Mouse (Mus musculus) hindbrain, embryonic 12.5 days (tissue): ENCODE measurements around the gene Fam160b1. TPM values are rescaled to one million over a fixed set of nuclear protein-coding genes. Genes with fewer than 3 reads are reported as not detected.
A peak's percentile ranks its signal among the peaks of the same experiment; 100 is the strongest.

Experiments
- ATAC-seq: fragments of 200-750 bp; cut with Nextera tagmentation; 2 replicates; pipeline ENCODE4 v1.8.0; 2017; ENCODE audit warnings: moderate TSS enrichment; ENCODE audit not compliant: low FRiP score
- H3K27ac ChIP-seq: fragments of 300-500 bp; sonication (generic); 2 replicates; pipeline ENCODE4 v1.5.1; 2016; ENCODE audit warnings: mild to moderate bottlenecking
- H3K27me3 ChIP-seq: fragments of 300-500 bp; sonication (generic); 2 replicates; pipeline ENCODE4 v1.6.1; 2016; ENCODE audit warnings: mild to moderate bottlenecking
- H3K36me3 ChIP-seq: fragments of 300-500 bp; sonication (generic); 2 replicates; pipeline ENCODE4 v1.6.1; 2016; ENCODE audit warnings: mild to moderate bottlenecking
- H3K4me1 ChIP-seq: fragments of 300-500 bp; sonication (generic); 2 replicates; pipeline ENCODE4 v1.6.1; 2016
- H3K4me2 ChIP-seq: fragments of 300-500 bp; sonication (generic); replicated peaks from 2 replicates; pipeline ENCODE4 v1.6.1; 2016; ENCODE audit warnings: mild to moderate bottlenecking
- H3K4me3 ChIP-seq: fragments of 300-500 bp; sonication (generic); 2 replicates; pipeline ENCODE4 v1.5.1; 2016; ENCODE audit warnings: mild to moderate bottlenecking
- H3K9ac ChIP-seq: fragments of 300-500 bp; sonication (generic); 2 replicates; pipeline ENCODE4 v1.6.1; 2016; ENCODE audit warnings: mild to moderate bottlenecking, moderate library complexity
- H3K9me3 ChIP-seq: fragments of 300-500 bp; sonication (generic); replicated peaks from 2 replicates; pipeline ENCODE4 v1.6.1; 2016; ENCODE audit warnings: mild to moderate bottlenecking
- WGBS: fragments of 180-500 bp; shearing (Covaris S2); methylation state at CpG from one replicate; pipeline ENCODE4 v1.1.7; 2016; 5-methylcytosine and 5-hydroxymethylcytosine counted together
- polyA plus RNA-seq: library from polyadenylated mRNA; unstranded; fragments of >200 nt; fragmentation: Nextera tagmentation; extraction: Ambion mirVana; gene quantifications from 2 replicates; pipeline ENCODE4 v1.2.1, GENCODE M21; 2016

Fam160b1 gene
- polyA plus RNA-seq, 1 experiment from 2014 or later, result 19.6 TPM

DNA sequence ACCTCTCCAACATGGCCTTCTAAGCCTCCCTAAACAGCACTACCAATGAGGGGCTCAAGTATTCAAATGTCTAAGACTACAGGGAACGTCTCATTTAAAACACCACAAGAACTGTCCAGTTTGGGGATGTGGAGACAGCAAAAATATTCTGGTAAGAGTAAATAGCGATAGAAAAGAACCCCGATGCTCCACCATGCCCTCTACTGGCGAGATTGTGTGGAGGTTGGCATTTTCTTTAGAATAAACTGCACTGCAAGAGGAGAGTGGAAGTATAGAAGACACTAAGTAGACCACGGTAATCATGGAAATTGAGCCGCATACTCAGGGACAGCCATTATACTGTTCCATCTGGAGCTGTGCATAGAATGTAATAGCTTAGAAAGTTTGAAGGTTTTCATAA lies 53.4 kb downstream of the Fam160b1 start:
- Histone ChIP-seq H3K9me3 (no peaks in the 10 kb centered on the region), H3K4me1 (peaks cover 21% of the 10 kb centered on the region), H3K9ac (no peak overlapping the region), H3K27me3 (no peaks in the 10 kb centered on the region; the same call in 1 of the 2 replicates), H3K4me2 (no peak overlapping the region), H3K36me3 (no peaks in the 10 kb centered on the region), H3K27ac (no peak overlapping the region), H3K4me3 (no peak overlapping the region)
- WGBS, result 86% methylated on average over 6 of the region's 6 CpGs
- ATAC-seq, result no peak

DNA sequence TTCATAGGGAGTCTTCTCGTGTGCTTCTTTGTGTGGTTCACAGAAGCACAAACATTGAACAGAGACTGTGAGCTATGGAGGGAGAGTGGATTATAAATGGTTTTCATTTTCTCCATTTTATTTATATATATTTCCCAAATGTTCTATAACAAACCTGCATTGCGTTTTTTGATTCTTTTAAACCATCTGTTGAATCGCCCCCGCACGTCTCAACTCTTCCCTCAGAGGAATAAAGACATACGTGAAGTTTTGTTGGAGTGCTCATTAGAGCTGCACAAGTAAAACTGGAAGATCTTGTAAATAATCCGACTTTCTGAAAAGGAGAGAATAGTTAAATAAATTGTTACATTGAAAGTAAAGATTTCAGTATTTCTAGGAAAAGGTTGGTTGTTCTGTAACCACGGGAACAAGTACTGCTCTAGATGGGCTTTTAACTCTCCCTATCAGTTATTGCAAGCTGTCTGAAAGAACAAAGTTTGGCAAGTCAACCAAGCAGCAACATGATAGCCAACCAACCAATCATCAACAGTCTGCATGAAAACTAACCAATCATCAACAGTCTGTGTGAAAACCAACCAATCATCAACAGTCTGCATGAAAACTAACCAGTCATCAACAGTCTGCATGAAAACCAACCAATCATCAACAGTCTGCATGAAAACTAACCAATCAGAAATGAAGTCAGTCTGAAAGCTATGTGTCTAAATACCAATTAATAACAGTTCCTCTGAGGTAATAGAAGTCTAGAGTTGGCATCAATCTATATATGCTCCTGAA lies 54.7 kb downstream of the Fam160b1 start:
- no peaks in the 10 kb centered on the region for H3K36me3 ChIP-seq
- H3K9ac ChIP-seq, result no peak overlapping the region
- no peaks in the 10 kb centered on the region; the same call in 1 of the 2 replicates for H3K27me3 ChIP-seq
- no peak overlapping the region for H3K27ac ChIP-seq
- no peaks in the 10 kb centered on the region for H3K9me3 ChIP-seq
- ATAC-seq, result no peak
- no peak overlapping the region for H3K4me3 ChIP-seq
- WGBS, result 88% methylated on average over 8 of the region's 8 CpGs
- no peak overlapping the region for H3K4me2 ChIP-seq
- peaks cover 24% of the 10 kb centered on the region for H3K4me1 ChIP-seq

DNA sequence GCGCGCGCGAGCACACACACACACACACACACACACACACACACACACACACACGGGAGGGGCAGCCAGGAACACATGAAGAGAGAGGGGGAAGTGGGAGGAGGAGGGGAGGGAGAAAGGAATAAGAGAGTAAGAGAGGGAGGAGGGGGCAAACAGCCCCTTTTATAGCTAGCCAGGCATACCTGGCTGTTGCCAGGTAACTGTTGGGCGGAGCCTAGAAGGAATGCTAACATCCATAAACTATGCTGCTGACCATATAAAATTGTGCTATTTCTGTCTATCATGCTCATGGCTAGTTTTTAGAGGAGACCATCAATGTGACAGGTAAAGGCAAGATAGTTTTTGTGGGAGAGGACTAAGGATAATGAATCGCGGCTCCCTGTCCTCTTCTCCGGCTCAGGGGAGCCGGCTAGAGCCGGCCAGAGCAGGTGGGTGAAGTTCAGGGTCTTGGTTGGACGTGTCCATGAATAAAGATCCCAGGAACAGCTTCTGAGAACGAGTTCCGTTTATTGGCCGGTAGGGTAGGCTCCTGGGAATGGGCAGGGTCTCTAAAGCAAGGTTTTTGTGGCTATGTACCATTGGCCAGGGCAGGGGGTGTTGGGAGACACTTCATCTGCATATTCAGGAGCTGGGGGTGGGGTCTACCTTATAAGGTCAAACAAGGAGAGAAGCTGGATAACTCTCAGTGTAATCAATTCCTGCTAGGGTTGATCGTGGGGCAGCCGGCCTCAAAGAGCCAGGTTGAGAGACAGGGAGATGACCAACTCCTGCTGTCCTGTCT lies 57.5 kb downstream of the Fam160b1 start:
- 22% methylated on average over 16 of the region's 17 CpGs for WGBS
- Histone ChIP-seq H3K4me3 (no peak overlapping the region), H3K27ac (no peak overlapping the region), H3K9me3 (no peaks in the 10 kb centered on the region), H3K9ac (no peak overlapping the region), H3K36me3 (no peaks in the 10 kb centered on the region), H3K27me3 (no peaks in the 10 kb centered on the region; the same call in 1 of the 2 replicates), H3K4me1 (peaks cover 15% of the 10 kb centered on the region), H3K4me2 (peak overlapping the region; percentile 19)
- ATAC-seq, result no peak

DNA sequence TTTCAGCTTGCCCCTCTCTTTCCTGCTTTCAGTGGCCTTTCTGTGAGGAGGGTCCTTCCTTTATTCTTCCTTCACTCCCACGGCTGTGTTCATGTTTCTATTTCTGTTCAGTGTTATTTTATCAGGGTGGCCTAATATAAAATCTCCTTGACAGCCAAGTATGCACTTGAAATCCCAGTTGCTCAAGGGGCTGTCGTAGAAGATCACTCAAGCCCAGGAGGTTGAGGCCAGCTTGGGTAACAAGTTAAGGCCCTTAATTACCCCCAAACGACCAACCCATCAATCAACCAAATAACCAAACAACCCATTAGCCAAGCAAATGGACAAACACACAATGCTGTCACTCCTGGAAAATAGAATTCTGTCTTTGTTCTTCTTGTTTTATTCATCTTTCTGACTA lies 62.9 kb downstream of the Fam160b1 start:
- Histone ChIP-seq H3K36me3 (no peaks in the 10 kb centered on the region), H3K9ac (no peak overlapping the region), H3K27me3 (no peaks in the 10 kb centered on the region), H3K27ac (no peak overlapping the region), H3K4me1 (peaks cover 6% of the 10 kb centered on the region), H3K9me3 (no peaks in the 10 kb centered on the region), H3K4me3 (no peak overlapping the region), H3K4me2 (no peak overlapping the region)
- 38% methylated on average over 3 of the region's 3 CpGs for WGBS
- ATAC-seq, result no peak

DNA sequence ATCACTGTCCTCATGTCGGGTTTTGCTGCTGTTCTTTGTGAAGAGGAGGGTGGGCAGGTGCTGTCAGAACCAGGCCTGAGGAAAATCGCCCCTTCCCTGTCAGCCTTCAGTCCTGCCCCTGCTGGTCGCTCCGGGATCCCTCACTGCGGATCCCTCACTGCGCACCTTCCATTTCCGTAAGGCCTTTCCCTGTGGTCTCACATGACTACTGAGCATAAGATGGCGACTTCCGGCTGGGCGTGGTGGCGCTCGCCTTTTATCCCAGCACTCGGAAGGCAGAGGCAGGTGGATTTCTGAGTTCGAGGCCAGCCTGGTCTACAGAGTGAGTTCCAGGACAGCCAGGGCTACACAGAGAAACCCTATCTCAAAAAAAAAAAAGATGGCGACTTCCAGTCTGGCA lies 64.8 kb downstream of the Fam160b1 start:
- no peak overlapping the region for H3K27ac ChIP-seq
- H3K27me3 ChIP-seq, result no peaks in the 10 kb centered on the region
- H3K4me3 ChIP-seq, result no peak overlapping the region
- WGBS, result 96% methylated on average over 15 of the region's 15 CpGs
- no peaks in the 10 kb centered on the region for H3K36me3 ChIP-seq
- H3K9me3 ChIP-seq, result no peaks in the 10 kb centered on the region
- no peak overlapping the region for H3K9ac ChIP-seq
- no peaks in the 10 kb centered on the region for H3K4me1 ChIP-seq
- no peak for ATAC-seq
- no peak overlapping the region for H3K4me2 ChIP-seq

DNA sequence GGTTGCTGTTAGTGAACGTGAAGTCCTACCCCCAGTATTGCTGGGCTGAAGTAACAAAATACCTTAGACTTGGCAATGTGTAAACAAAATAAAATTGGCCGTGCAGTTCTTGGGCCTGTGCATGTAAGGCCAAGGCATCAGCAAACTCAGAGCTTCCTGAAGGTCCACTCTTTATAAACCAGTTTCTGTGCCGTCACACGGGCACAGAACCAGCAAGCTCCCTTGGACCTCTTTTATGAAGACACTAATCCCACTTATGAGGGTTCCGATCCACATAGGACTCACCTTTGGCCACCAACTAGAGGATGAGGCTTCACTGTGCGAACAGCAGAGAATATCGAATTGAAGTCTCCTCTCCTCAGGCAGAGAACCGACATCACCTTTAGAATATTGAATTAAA lies 66.4 kb downstream of the Fam160b1 start:
- Histone ChIP-seq H3K9ac (no peak overlapping the region), H3K27me3 (no peaks in the 10 kb centered on the region), H3K4me3 (no peak overlapping the region), H3K4me2 (no peak overlapping the region), H3K4me1 (no peaks in the 10 kb centered on the region), H3K9me3 (no peaks in the 10 kb centered on the region), H3K36me3 (no peaks in the 10 kb centered on the region), H3K27ac (no peak overlapping the region)
- no peak for ATAC-seq
- WGBS, result 94% methylated on average over 8 of the region's 8 CpGs

DNA sequence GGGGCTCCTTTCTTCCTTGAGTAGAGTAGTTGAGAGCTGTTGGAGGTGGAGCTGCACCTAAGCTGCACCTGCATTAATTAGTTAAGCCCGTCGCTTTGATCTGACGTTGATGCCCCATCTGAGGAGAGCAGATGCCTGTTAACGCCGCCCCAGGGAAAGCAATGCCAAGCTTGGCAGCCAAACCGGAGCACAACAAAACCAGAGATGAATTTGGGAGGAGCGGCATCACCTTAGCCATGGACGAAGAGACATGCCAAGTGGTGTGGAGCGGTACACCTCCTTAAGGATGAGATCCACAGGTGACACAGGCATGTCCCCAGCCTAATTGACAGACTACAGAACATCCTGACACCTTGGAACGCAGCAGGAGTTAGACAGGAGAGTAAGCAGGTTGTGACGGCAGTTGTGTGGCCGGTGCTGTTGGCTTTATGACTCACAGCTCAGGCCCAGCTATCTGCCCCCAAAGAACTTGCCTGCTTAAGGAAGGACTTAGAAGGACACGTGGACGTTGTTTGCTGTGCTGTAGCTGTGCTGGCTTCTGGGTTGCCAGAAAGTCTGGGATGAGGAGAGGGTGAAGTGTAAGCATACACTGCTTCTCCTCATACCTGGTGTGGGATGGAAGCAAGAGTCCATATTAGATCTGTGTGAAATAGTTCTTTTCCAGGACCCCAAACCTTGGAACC lies 67.4 kb downstream of the Fam160b1 start:
- H3K36me3 ChIP-seq, result no peaks in the 10 kb centered on the region

DNA sequence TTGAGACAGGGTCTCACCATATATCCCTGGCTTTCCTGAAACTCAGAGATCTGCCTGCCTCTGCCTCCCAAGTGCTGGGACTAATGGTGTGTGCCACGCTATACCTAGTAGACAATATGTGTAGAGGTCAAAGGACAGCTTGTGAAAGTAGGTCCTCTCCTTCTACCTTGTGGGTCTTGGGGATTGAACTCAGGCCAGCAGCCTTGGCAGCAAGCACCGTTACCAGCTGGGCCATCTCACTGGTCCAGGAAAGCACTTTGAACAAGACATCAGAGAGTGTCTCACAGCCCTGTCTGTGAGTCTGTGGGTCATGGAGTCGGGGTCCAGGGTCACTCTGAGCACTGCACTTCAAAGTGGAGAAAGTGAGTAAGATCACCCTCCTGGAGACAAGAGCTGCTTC lies 68.2 kb downstream of the Fam160b1 start:
- no peaks in the 10 kb centered on the region for H3K27me3 ChIP-seq
- H3K4me3 ChIP-seq, result no peak overlapping the region
- H3K36me3 ChIP-seq, result no peaks in the 10 kb centered on the region
- H3K4me2 ChIP-seq, result no peak overlapping the region
- WGBS, result 90% methylated on average over 3 of the region's 3 CpGs
- H3K9me3 ChIP-seq, result no peaks in the 10 kb centered on the region
- no peak overlapping the region for H3K27ac ChIP-seq
- no peaks in the 10 kb centered on the region; the same call in 1 of the 2 replicates for H3K4me1 ChIP-seq
- no peak overlapping the region for H3K9ac ChIP-seq
- ATAC-seq, result no peak

More for the DNA sequence above, 67.4 kb downstream of the Fam160b1 start:
- no peaks in the 10 kb centered on the region for H3K4me1 ChIP-seq
- ATAC-seq, result no peak
- no peaks in the 10 kb centered on the region for H3K27me3 ChIP-seq
- H3K4me3 ChIP-seq, result no peak overlapping the region
- 84% methylated on average over 14 of the region's 14 CpGs for WGBS
- H3K4me2 ChIP-seq, result no peak overlapping the region
- no peaks in the 10 kb centered on the region for H3K9me3 ChIP-seq
- H3K27ac ChIP-seq, result no peak overlapping the region
- H3K9ac ChIP-seq, result no peak overlapping the region

DNA sequence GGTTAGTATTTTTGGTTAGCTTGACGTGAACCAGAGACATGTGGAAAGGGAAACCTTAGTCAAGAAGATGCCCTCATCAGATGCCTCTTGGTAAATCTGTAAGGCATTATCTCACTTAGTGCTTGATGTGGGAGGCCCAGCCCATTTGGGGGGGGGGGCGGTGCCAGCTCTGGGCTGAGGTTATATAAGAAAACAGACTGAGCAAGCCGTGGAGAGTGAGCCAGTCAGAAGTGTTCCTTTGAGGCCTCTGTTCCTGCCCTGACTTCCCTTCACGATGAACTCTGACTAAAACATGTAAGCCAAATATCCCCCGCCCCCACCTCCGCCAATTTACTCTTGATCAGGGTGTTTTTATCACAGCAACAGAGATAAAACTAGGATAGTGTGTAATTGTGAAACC lies 69.4 kb downstream of the Fam160b1 start:
- no peak overlapping the region for H3K4me3 ChIP-seq
- no peaks in the 10 kb centered on the region for H3K9me3 ChIP-seq
- 79% methylated on average over 6 of the region's 6 CpGs for WGBS
- no peak for ATAC-seq
- H3K27ac ChIP-seq, result no peak overlapping the region
- no peak overlapping the region for H3K9ac ChIP-seq
- H3K27me3 ChIP-seq, result no peaks in the 10 kb centered on the region
- peaks cover 4% of the 10 kb centered on the region for H3K4me1 ChIP-seq
- no peaks in the 10 kb centered on the region for H3K36me3 ChIP-seq
- H3K4me2 ChIP-seq, result no peak overlapping the region

DNA sequence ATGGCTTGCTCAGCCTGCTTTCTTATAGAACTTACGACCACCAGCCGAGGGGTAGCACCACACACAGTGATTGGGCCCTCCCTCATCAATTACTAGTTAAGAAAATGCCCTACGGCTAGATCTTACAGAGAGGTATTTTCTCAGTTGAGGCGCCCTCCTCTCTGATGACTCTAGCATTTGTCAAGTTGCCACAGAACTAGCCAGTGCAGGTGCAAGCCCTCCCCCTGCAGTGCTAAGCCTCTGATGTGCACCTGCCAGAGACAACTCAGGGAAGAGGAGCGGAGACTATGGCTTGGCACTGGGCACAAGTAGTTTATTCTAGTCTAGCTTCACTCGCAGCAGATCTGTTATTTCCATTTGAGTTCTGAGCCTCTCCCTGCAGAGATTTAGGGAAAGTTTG lies 71.0 kb downstream of the Fam160b1 start:
- Histone ChIP-seq H3K4me2 (no peak overlapping the region), H3K4me3 (no peak overlapping the region), H3K36me3 (no peaks in the 10 kb centered on the region), H3K27me3 (no peaks in the 10 kb centered on the region), H3K9ac (no peak overlapping the region), H3K27ac (no peak overlapping the region), H3K4me1 (peaks cover 4% of the 10 kb centered on the region), H3K9me3 (no peaks in the 10 kb centered on the region)
- ATAC-seq, result no peak
- 51% methylated on average over 6 of the region's 6 CpGs for WGBS

DNA sequence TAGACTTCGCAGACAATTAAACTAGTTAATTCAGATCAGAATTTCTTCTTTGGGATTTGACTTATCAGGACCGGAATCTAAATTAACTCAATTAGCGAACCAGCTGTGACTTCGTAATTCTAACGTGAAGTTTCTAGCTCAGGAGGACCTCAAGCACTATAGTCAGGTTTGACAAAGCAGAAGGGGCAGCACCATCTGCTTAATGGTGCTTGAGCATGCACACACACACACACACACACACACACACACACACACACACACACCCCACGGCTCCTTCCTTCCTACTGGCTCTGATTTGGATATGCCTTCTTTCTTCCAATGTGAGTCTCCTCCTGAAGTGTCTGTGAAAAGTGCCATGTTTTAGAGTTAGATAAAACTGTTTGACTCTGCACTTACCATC lies 73.5 kb downstream of the Fam160b1 start:
- Histone ChIP-seq H3K4me1 (peaks cover 4% of the 10 kb centered on the region), H3K27me3 (no peaks in the 10 kb centered on the region), H3K4me2 (no peak overlapping the region), H3K9me3 (no peaks in the 10 kb centered on the region), H3K36me3 (no peaks in the 10 kb centered on the region), H3K9ac (no peak overlapping the region), H3K27ac (no peak overlapping the region), H3K4me3 (no peak overlapping the region)
- WGBS, result 73% methylated on average over 6 of the region's 6 CpGs
- no peak for ATAC-seq

DNA sequence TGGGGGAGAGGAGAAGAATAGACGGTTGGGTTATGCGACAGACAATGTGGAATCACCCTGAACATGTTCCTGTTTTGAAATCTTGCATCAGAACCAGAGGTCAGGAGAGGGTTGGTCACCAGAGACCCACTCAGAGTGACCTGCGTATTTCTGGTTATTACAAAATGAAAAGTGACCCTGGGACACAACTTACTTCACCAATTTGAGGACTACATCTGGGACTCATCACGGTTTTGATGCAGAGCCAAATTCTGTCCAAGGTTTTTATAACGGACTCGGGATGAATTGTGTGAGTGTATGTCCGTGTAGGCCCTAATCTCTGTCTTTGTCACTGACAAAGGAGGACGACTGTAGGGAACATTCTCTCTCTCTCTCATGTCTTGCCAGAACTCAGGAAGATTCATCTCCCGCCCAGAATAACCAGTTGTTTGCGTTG lies 76.1 kb downstream of the Fam160b1 start:
- Histone ChIP-seq H3K4me2 (no peak overlapping the region), H3K4me1 (peaks cover 4% of the 10 kb centered on the region), H3K4me3 (no peak overlapping the region), H3K27ac (no peak overlapping the region), H3K9ac (no peak overlapping the region), H3K9me3 (no peaks in the 10 kb centered on the region), H3K27me3 (no peaks in the 10 kb centered on the region), H3K36me3 (no peaks in the 10 kb centered on the region)
- 74% methylated on average over 10 of the region's 10 CpGs for WGBS
- no peak for ATAC-seq
